Mouse (Mus musculus): ENCODE results near the gene Tgfbr3l. TPM values are rescaled to one million over a fixed set of nuclear protein-coding genes. Genes with fewer than 3 reads are reported as not detected.
"Not testable (repeated sequence)": the region's sequence is repeated elsewhere in the genome, so short reads cannot be mapped to it uniquely, and the experiment has no call there.

The Tgfbr3l gene
- polyA plus RNA-seq, 1 experiment from 2014 or later: 2.3 TPM

- Histone ChIP-seq H3K36me3 (ENCODE audit: control insufficient read depth, insufficient read depth, low read length) (peaks cover 15% of the 10 kb centered on the region), H3K9me3 (ENCODE audit: control insufficient read depth, low read length) (no peaks in the 10 kb centered on the region; the same call in 1 of the 2 replicates), H3K27ac (ENCODE audit: low read depth, low read length) (no peak overlapping the region), H3K4me2 (ENCODE audit: low read depth) (no peak overlapping the region), H3K4me1 (ENCODE audit: control insufficient read depth, insufficient read depth, low read length) (peaks cover 5% of the 10 kb centered on the region), H3K4me3 (ENCODE audit: low read depth, low read length) (no peak overlapping the region), H3K27me3 (ENCODE audit: control insufficient read depth, insufficient read depth, low read length) (0 out of 2 replicates have a peak, but pooled peaks cover 2% of the 10 kb centered on the region), H3K9ac (ENCODE audit: low read length) (no peak overlapping the region)
- 17% methylated on average over 29 of the region's 29 CpGs for WGBS
- DNase-seq (ENCODE audit: low spot score) (peak; percentile 55), ATAC-seq (ENCODE audit: insufficient read depth, low FRiP score, low TSS enrichment) (no peak)
Measured at GRCm38 (mm10) chr8:4249213-4249612, 1.2 kb downstream of the Tgfbr3l start.

GRCm38 (mm10) chr8:4250306-4250970 is 2.4 kb downstream of the Tgfbr3l start:
- WGBS: 28% methylated on average over 26 of the region's 26 CpGs
- H3K36me3 ChIP-seq (ENCODE audit: control insufficient read depth, insufficient read depth, low read length): peaks cover 8% of the 10 kb centered on the region
- peaks cover 5% of the 10 kb centered on the region for H3K4me1 ChIP-seq (ENCODE audit: control insufficient read depth, insufficient read depth, low read length)
- no peaks in the 10 kb centered on the region for H3K9me3 ChIP-seq (ENCODE audit: control insufficient read depth, low read length)
- ATAC-seq (ENCODE audit: insufficient read depth, low FRiP score, low TSS enrichment): no peak
- H3K4me2 ChIP-seq (ENCODE audit: low read depth): no peak overlapping the region
- H3K27me3 ChIP-seq (ENCODE audit: control insufficient read depth, insufficient read depth, low read length): 0 out of 2 replicates have a peak, but pooled peaks cover 2% of the 10 kb centered on the region
- no peak overlapping the region for H3K9ac ChIP-seq (ENCODE audit: low read length)
- no peak overlapping the region for H3K4me3 ChIP-seq (ENCODE audit: low read depth, low read length)
- no peak overlapping the region for H3K27ac ChIP-seq (ENCODE audit: low read depth, low read length)
- DNase-seq (ENCODE audit: low spot score): peak; percentile 85

- Histone ChIP-seq H3K4me3 (ENCODE audit: low read depth, low read length) (peak overlapping the region; percentile 87), H3K36me3 (ENCODE audit: control insufficient read depth, insufficient read depth, low read length) (peaks cover 2% of the 10 kb centered on the region; the same call in 1 of the 2 replicates), H3K27me3 (ENCODE audit: control insufficient read depth, insufficient read depth, low read length) (0 out of 2 replicates have a peak, but pooled peaks cover 2% of the 10 kb centered on the region), H3K4me2 (ENCODE audit: low read depth) (peak overlapping the region; percentile 72), H3K4me1 (ENCODE audit: control insufficient read depth, insufficient read depth, low read length) (peaks cover 9% of the 10 kb centered on the region), H3K9me3 (ENCODE audit: control insufficient read depth, low read length) (no peaks in the 10 kb centered on the region), H3K27ac (ENCODE audit: low read depth, low read length) (no peak overlapping the region), H3K9ac (ENCODE audit: low read length) (peak overlapping the region; percentile 84; the same call in 1 of the 2 replicates)
- 48% methylated on average over 8 of the region's 8 CpGs for WGBS
- ATAC-seq (ENCODE audit: insufficient read depth, low FRiP score, low TSS enrichment) (peak; percentile 0; the same call in 1 of the 2 replicates), DNase-seq (ENCODE audit: low spot score) (peak; percentile 4)
Measured at GRCm38 (mm10) chr8:4252116-4252760, 4.2 kb downstream of the Tgfbr3l start.

- H3K27ac ChIP-seq (ENCODE audit: low read depth, low read length): peak within 1 kb of the TSS; percentile 68
- 0 out of 2 replicates have a peak, but pooled peaks cover 2% of the 10 kb centered on the region for H3K27me3 ChIP-seq (ENCODE audit: control insufficient read depth, insufficient read depth, low read length)
- H3K9me3 ChIP-seq (ENCODE audit: control insufficient read depth, low read length): no peaks in the 10 kb centered on the region
- WGBS: under 1% methylated on average over 69 of the region's 69 CpGs
- peaks cover 15% of the 10 kb centered on the region for H3K4me1 ChIP-seq (ENCODE audit: control insufficient read depth, insufficient read depth, low read length)
- DNase-seq (ENCODE audit: low spot score) (peak; percentile 96), ATAC-seq (ENCODE audit: insufficient read depth, low FRiP score, low TSS enrichment) (peak; percentile 86)
- H3K4me3 ChIP-seq (ENCODE audit: low read depth, low read length): peak within 1 kb of the TSS; percentile 87
- peak within 1 kb of the TSS; percentile 72 for H3K4me2 ChIP-seq (ENCODE audit: low read depth)
- H3K36me3 ChIP-seq (ENCODE audit: control insufficient read depth, insufficient read depth, low read length): peaks cover 2% of the 10 kb centered on the region; the same call in 1 of the 2 replicates
- peak within 1 kb of the TSS; percentile 84 for H3K9ac ChIP-seq (ENCODE audit: low read length)
Measured at GRCm38 (mm10) chr8:4252934-4253841, 5.2 kb downstream of the Tgfbr3l start, which contains the start of gene Snapc2. Gene Snapc2 (plus strand): TSS chr8:4253080.

- H3K4me3 ChIP-seq (ENCODE audit: low read depth, low read length): peak overlapping the region; percentile 87
- DNase-seq (ENCODE audit: low spot score) (no peak), ATAC-seq (ENCODE audit: insufficient read depth, low FRiP score, low TSS enrichment) (no peak)
- H3K9ac ChIP-seq (ENCODE audit: low read length): no peak overlapping the region
- 0 out of 2 replicates have a peak, but pooled peaks cover 2% of the 10 kb centered on the region for H3K27me3 ChIP-seq (ENCODE audit: control insufficient read depth, insufficient read depth, low read length)
- H3K4me2 ChIP-seq (ENCODE audit: low read depth): peak overlapping the region; percentile 72
- H3K27ac ChIP-seq (ENCODE audit: low read depth, low read length): no peak overlapping the region
- peaks cover 15% of the 10 kb centered on the region for H3K4me1 ChIP-seq (ENCODE audit: control insufficient read depth, insufficient read depth, low read length)
- WGBS: 69% methylated on average over 6 of the region's 6 CpGs
- H3K9me3 ChIP-seq (ENCODE audit: control insufficient read depth, low read length): no peaks in the 10 kb centered on the region
- peaks cover 2% of the 10 kb centered on the region; the same call in 1 of the 2 replicates for H3K36me3 ChIP-seq (ENCODE audit: control insufficient read depth, insufficient read depth, low read length)
Measured at GRCm38 (mm10) chr8:4254001-4254400, 6.0 kb downstream of the Tgfbr3l start.

- not testable (repeated sequence) for H3K36me3 ChIP-seq (ENCODE audit: control insufficient read depth, insufficient read depth, low read length); ATAC-seq (ENCODE audit: insufficient read depth, low FRiP score, low TSS enrichment); H3K27me3 ChIP-seq (ENCODE audit: control insufficient read depth, insufficient read depth, low read length); H3K9me3 ChIP-seq (ENCODE audit: control insufficient read depth, low read length); H3K4me3 ChIP-seq (ENCODE audit: low read depth, low read length); H3K27ac ChIP-seq (ENCODE audit: low read depth, low read length); H3K9ac ChIP-seq (ENCODE audit: low read length); H3K4me2 ChIP-seq (ENCODE audit: low read depth)
- DNase-seq (ENCODE audit: low spot score): peak; percentile 6
- peaks cover 22% of the 10 kb centered on the region for H3K4me1 ChIP-seq (ENCODE audit: control insufficient read depth, insufficient read depth, low read length)
- WGBS: 88% methylated on average over 7 of the region's 7 CpGs
Measured at GRCm38 (mm10) chr8:4255471-4255870, 7.5 kb downstream of the Tgfbr3l start.

GRCm38 (mm10) chr8:4256911-4257310 is 8.9 kb downstream of the Tgfbr3l start:
- Histone ChIP-seq H3K4me2 (ENCODE audit: low read depth) (peak overlapping the region; percentile 3; the same call in 1 of the 2 replicates), H3K36me3 (ENCODE audit: control insufficient read depth, insufficient read depth, low read length) (peaks cover 5% of the 10 kb centered on the region), H3K27ac (ENCODE audit: low read depth, low read length) (no peak overlapping the region), H3K27me3 (ENCODE audit: control insufficient read depth, insufficient read depth, low read length) (no peaks in the 10 kb centered on the region), H3K9me3 (ENCODE audit: control insufficient read depth, low read length) (no peaks in the 10 kb centered on the region), H3K4me3 (ENCODE audit: low read depth, low read length) (no peak overlapping the region), H3K4me1 (ENCODE audit: control insufficient read depth, insufficient read depth, low read length) (peaks cover 22% of the 10 kb centered on the region), H3K9ac (ENCODE audit: low read length) (no peak overlapping the region; the same call in 1 of the 2 replicates)
- no peak for ATAC-seq (ENCODE audit: insufficient read depth, low FRiP score, low TSS enrichment)
- DNase-seq (ENCODE audit: low spot score): no peak
- WGBS: 86% methylated on average over 4 of the region's 4 CpGs

- no peak for DNase-seq (ENCODE audit: low spot score)
- peaks cover 5% of the 10 kb centered on the region for H3K36me3 ChIP-seq (ENCODE audit: control insufficient read depth, insufficient read depth, low read length)
- 78% methylated on average over 4 of the region's 4 CpGs for WGBS
- no peak overlapping the region for H3K27ac ChIP-seq (ENCODE audit: low read depth, low read length)
- H3K27me3 ChIP-seq (ENCODE audit: control insufficient read depth, insufficient read depth, low read length): no peaks in the 10 kb centered on the region
- H3K4me1 ChIP-seq (ENCODE audit: control insufficient read depth, insufficient read depth, low read length): peaks cover 22% of the 10 kb centered on the region
- H3K9ac ChIP-seq (ENCODE audit: low read length): peak overlapping the region; percentile 97
- 0 out of 2 replicates have a peak overlapping the region, but pooled peaks have one; percentile 3 for H3K4me3 ChIP-seq (ENCODE audit: low read depth, low read length)
- no peak for ATAC-seq (ENCODE audit: insufficient read depth, low FRiP score, low TSS enrichment)
- no peaks in the 10 kb centered on the region for H3K9me3 ChIP-seq (ENCODE audit: control insufficient read depth, low read length)
- peak overlapping the region; percentile 72 for H3K4me2 ChIP-seq (ENCODE audit: low read depth)
Measured at GRCm38 (mm10) chr8:4257350-4257749, 9.3 kb downstream of the Tgfbr3l start.
